Mouse (Mus musculus): Measurements from ENCODE around the gene Poll.

The Poll gene

DNA sequence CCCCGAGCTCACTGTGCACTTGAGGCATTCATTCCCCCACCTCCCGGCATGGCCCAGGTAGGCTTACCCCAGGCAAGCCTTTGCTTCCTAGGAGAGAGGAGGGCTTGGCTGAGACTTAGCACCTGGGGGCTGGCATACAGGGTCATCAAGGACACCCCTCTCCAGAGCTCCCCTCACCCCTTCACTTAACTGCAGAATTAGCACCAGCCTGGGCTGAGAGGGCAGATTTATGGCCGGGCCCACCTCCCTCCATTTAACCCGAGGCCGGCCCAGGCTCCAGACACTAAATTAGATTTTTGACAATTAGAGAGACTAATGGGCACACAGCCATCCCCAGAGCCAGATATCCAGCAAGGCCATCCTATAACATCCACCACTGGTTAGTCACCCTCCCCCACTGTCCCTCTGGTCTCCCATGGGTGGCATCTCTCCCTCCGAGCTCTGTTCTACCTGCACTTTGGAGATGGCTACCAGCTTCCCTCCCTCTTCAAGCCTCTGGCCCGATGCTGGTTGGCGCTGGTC lies 25.1 kb downstream of the Poll start:
- DNase-seq (ENCODE audit: low spot score) = no peak

- no peak for DNase-seq (ENCODE audit: low spot score)
Measured at GRCm38 (mm10) chr19:45533617-45534016, 26.7 kb downstream of the Poll start.

DNA sequence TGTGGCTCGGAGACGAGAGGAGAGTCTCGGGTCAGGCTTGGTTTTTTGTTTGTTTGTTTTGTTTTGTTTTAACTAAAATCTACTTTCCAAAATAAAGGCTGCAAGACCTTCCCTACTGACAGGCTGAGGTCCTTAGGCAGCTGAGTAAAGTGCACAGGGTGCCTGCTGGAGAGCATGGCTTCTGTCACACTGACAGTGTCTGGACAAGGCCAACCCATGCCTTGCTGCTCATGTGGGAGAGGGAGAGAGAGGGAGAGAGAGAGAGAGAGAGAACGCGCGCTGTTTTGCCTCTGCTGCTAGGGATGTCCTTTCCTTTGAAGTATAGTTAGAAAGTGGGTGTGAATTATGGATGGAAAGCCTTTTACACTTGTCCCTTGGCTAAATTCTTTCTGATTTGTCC lies 28.8 kb downstream of the Poll start:
- DNase-seq (ENCODE audit: low spot score) = no peak

DNA sequence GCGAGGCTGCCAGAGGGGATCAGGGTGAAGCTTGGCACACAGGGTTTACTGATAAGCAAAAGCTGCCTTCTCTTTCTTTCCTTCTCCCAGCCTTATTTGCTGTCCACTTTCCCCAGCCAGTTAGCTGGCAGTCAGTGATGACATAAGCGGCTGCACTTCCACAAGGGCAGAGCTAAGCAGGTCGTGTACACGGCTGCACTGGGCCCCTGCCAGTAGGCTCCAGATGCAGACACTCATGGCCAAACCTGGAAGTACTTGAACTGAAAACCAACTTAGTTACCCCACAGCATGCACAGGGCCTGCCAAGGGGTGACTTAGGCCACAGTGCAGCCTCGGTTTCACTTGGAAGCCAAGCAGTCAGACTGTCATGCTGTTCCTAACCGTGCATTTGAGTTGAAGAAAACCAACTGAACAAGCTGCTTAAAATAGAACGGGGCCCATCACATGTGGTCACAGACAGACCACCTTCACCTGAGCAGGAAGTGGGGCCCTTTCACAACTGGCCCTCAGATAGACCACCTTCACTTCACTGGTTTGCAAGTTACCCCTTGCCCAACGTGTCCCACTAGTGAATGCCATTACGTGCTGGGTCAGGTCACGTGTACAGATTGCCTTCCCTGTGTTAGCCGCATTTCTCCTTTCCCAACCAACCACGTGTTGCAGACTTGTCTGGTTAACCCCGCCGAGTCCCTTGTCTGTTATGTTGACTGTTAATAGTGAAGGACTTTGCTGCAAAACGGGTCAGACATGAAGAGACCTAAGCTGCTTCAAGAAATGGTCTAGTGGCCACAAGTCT lies 29.9 kb downstream of the Poll start:
- DNase-seq (ENCODE audit: low spot score) = peak; percentile 67

DNA sequence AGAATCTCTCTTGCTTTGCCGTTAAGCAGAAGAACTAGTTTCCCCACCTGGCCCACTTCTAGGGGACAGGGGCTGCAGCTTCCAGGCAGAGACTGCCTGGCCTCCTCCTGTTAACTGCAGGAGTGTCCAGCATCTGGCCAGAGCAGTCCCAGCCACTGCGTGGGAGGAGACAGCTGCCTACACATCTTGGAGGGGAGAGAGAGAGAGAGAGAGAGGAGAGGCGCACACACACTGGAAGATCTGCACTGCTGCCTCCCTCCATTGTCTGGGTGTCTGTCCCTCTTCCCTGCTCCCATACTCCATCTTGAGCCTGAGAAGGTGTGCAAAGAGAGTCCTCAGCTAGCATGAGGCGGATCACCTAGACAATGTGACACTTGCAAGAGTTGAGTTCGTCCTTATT lies 31.0 kb downstream of the Poll start:
- DNase-seq (ENCODE audit: low spot score) = no peak

DNA sequence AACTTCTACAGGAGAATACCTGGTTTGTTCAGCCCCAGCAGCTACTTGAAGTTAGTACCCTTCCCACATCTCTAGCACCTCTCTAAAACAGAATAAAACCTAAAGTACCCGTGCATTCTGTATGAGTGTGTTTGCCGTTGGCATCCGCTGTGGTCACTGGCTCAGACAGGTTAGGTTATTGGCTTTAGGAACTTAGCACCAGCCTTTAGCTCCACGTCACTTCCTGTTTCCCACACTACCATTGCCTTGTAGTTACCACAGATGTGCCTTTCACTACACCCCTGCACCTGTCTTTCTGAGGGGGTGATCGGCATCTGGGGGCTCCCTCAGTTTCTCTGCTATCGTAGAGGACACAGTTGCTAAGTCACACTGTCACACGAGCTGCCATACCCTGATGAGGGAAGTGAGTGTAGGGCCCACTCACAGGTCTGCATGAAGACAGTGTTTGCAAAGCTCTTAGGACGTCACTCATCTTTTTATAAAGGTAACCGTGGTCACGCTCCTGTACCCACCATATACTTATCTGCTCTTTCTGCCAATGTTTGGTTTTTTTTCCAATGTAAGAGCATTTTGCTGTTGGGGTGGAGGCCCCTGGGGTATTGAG lies 32.3 kb downstream of the Poll start:
- DNase-seq (ENCODE audit: low spot score) = no peak

DNA sequence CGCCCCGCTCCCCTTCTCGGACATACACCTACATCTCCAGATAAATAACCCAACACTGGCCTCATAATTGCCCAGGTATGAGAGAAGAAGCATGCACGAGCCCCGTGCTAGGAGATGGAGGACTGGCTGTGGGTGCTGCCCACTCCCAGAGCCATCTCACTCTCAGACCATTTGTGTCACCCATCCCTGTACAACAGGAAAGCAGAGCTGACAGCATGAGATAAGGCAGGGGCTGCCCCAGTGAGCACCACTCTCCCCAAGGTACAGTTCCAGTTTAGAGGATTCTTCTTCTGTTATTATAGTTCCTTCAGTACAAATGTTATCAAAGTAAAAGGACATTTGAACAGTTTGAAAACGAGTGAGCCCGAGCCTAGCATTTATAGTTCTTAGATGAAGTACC lies 32.9 kb downstream of the Poll start:
- no peak for DNase-seq (ENCODE audit: low spot score)

GRCm38 (mm10) chr19:45516264-45516663 lies 44.1 kb downstream of the Poll start:
- no peak for DNase-seq (ENCODE audit: low spot score)

- DNase-seq (ENCODE audit: low spot score) = no peak
Measured at GRCm38 (mm10) chr19:45515341-45515740, 45.0 kb downstream of the Poll start.

GRCm38 (mm10) chr19:45511406-45511805 lies 48.9 kb downstream of the Poll start:
- no peak for DNase-seq (ENCODE audit: low spot score)

DNA sequence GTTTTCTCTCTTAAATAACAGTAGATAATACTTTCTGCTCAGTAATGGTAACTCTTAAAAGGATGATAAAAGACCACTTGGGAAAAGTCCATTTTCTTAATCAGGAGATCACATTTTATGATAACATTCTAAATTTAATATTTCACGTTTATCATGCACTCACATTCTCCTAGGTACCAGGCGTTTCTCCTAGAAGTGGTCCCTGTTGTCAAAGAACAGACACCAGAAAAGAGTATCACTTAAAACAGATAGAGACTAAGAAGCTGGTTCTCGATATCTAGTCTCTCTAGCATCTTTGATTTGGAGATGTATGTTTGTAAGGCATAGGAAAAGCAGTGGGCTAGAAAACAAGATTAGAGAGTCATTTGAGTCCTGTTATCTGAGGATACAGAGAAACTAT lies 49.7 kb downstream of the Poll start:
- no peak for DNase-seq (ENCODE audit: low spot score)

DNA sequence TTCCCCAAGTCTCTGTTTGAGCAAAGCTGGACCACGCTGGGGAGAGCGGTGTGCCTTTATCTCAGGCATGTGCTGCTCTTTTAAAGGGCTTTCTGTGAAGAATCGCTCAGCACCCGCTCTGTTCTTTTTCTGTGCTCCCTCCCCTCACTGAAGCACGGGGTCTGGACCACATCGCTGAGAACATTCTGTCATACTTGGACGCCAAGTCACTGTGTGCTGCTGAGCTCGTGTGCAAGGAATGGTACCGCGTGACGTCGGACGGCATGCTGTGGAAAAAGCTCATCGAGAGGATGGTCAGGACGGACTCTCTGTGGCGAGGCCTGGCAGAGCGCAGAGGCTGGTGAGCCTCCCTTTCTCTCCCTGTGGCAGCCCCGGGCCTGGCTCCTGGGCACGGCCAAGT lies 52.8 kb downstream of the Poll start:
- DNase-seq (ENCODE audit: low spot score) = no peak

GRCm38 (mm10) chr19:45505446-45505845 lies 54.9 kb downstream of the Poll start:
- no peak for DNase-seq (ENCODE audit: low spot score)

Measured in lung, postnatal 25 days (tissue).